Mouse (Mus musculus) brain, embryonic 14.5 days (tissue): Measurements from ENCODE around the gene Cdca7l. TPM values are rescaled to one million over a fixed set of nuclear protein-coding genes. Genes with fewer than 3 reads are reported as not detected.
A peak's percentile ranks its signal among the peaks of the same experiment; 100 is the strongest.

Experiments used
- DNase-seq: peaks from one replicate; pipeline ENCODE4 v3.0.0-alpha.2; 2011; ENCODE audit warnings: low read depth
- CTCF ChIP-seq: fragments of 200-500 bp; IDR thresholded peaks from 2 replicates; pipeline ENCODE4 v1.5.1; 2012; ENCODE audit warnings: inconsistent platforms, mild to moderate bottlenecking, moderate library complexity, borderline replicate concordance; ENCODE audit not compliant: insufficient read depth, insufficient read length; ENCODE audit errors: extremely low read depth
- POLR2A ChIP-seq: fragments of 200-500 bp; IDR thresholded peaks from 2 replicates; pipeline ENCODE4 v1.6.1; 2012; ENCODE audit warnings: mild to moderate bottlenecking, inconsistent platforms, borderline replicate concordance; ENCODE audit not compliant: poor library complexity, insufficient read depth, insufficient read length, severe bottlenecking; ENCODE audit errors: extremely low read depth
- polyA plus RNA-seq: library from polyadenylated mRNA; depleted of rRNA; stranded (reverse); fragments of >200 nt; gene quantifications from 2 replicates; pipeline ENCODE4 v1.2.3, GENCODE M21; 2012

Gene Cdca7l
- polyA plus RNA-seq, 1 experiment, result 5.6 TPM

DNA sequence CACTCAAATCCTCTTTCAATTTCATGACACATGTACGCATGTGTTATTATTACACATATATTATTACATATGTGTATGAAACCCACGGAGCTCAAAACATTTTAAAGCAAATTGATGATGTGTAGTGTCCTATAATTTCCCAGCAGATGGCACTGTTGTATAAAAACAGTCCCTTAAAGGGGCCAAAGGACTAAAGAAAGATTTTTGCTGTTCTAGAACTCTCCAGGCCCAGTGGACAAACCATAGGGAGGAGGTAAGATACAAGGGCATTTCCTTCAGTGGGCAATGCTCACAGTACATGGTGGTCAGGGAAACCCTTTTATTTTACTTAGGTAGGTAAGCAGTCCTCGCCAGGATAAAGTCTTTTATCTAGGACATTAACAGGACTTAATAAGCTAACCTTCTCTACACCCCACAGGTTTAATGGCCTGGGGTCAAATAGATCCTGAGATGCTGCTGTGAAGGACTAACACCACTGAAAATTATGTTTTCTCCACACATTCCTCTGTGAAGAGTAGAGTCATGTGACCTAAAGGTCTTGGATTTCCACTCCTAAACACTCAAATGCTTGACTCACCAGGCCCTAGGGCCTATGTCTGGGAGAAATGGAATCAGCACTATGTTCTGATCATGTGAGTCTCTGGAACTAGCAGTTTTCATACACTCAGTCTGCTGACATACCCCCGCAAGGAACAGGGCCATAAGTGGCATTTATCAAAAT is 16.2 kb downstream of the Cdca7l start:
- TF ChIP-seq CTCF (0 out of 2 replicates have a peak, but pooled peaks have one; percentile 12), POLR2A (no peak)
- DNase-seq, result peak; percentile 77

DNA sequence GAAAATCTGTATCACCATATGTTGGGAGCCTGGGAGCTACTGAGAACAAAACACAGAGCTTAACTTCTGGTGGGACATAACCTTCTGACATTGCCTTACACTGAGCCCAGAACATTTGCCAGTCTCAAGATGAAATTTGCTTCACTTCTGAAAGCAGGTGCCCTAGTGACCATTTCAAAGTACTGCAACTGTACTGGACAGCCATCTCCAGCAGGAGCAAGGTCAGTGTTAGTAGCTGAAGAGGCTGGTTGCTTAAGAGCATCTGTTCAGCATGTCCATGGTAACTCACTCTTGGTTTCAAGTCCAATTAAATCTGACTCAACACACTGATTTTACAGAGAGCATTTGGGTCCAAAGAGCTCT is 16.8 kb downstream of the Cdca7l start:
- peak; percentile 52; the same call in 1 of the 2 replicates for TF ChIP-seq CTCF
- TF ChIP-seq POLR2A, result no peak
- DNase-seq, result no peak

DNA sequence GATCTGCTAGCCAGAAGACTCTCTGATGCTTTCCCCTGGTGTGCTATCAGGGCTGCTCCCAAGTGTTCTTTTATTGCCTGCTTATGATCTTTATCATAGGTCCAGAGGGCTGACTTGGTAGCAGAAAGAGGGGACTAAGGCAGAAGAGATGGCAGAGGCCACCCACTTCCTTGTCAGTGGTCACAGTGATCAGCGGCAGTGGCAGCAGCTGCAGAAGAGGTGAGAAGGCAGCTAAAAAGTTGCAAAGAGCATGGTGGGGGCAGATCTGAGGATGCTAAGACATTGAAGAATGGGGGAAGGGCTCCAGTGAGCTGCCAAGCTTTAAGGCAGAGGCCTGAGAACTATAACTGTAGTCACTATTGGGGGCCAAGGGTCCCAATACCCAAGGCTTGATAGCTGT is 17.3 kb downstream of the Cdca7l start:
- no peak for DNase-seq
- TF ChIP-seq CTCF, result no peak
- no peak for TF ChIP-seq POLR2A

DNA sequence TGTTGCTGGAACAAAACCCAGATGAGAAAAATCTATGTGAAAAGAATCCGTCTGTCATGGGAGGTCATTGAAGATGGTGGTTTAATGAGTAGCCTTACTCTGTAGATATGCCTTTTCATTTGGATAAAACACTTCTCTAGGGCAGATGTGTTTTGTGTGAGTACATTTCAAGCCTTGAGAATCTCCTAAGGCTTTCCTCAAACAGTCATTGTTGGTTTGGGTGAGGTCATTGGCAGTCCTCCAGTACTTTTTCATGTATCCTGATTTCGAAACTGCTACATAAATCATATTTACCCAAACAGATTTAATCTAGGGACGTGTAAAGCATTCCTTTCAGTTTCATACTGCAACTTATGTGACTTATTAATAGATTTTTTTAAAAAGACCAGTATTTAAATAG is 24.3 kb downstream of the Cdca7l start:
- TF ChIP-seq CTCF (no peak), POLR2A (no peak)
- DNase-seq, result no peak

DNA sequence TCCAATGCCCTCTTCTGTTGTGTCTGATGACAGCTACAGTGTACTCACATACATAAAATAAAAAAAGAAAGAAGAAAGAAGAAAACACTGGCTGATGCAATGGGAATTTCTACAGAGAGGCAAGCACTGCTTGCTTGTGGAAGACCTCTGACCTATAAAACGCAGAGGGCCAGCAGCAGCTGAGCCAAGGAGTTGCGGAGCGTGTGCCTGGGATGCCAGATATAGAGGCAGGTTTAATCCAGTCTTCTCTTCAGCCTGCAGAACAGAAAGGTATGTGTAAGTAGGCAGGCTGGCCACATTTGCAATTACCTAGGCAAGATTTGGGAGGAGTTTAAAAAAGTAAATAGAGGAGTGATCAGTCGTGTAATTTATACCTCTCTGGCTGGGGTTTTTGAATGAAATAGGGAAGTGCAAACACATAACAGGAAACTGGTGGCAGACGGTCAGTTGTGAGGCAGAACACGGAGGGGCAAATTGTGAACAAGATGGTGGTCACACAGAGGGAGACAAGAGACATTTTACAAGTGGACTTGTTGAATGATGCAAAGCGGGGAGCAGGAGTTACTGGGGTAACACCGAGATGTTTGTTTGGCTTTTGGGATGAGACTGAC is 27.4 kb downstream of the Cdca7l start:
- DNase-seq, result no peak
- TF ChIP-seq CTCF (no peak), POLR2A (no peak)

DNA sequence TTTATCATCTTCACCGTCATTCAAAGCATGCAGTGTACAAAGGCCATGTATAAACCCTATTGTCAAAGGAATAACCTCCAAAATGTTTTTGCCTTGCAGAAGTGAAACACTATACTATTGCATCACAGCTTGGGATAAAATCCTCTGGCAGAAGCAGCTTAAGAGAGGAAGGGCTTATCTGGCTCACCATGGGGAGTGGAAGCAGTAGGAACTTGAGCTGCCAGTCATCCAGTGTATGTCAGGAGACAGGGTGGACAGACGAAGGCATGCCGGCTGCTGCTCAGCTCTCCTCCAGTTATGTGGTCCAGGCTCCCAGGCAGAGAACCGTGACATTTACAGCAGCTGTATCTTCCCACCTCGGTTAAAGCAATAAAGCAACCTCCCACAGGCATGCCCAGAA is 28.1 kb downstream of the Cdca7l start:
- TF ChIP-seq CTCF (no peak), POLR2A (no peak)
- no peak for DNase-seq

DNA sequence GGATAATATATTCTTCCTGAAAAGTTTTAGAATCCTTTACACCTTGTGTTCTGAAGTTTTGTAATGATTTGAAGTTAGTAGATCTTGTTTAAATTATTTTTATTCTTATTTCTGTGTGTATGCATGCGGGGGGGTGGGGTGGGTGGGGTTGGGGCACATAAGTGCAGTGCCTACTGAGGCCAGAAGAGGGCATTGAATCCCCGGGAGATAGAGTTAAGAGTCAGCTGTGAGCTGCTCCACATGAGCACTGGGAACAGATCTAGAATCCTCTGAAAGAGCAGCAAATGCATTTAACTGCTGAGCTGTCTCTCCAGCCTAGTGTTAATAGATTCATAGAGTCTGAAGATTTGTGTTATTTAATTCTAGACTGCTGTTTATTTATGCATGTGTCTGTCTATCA is 30.6 kb downstream of the Cdca7l start:
- TF ChIP-seq CTCF, result no peak
- TF ChIP-seq POLR2A, result no peak
- DNase-seq, result no peak

DNA sequence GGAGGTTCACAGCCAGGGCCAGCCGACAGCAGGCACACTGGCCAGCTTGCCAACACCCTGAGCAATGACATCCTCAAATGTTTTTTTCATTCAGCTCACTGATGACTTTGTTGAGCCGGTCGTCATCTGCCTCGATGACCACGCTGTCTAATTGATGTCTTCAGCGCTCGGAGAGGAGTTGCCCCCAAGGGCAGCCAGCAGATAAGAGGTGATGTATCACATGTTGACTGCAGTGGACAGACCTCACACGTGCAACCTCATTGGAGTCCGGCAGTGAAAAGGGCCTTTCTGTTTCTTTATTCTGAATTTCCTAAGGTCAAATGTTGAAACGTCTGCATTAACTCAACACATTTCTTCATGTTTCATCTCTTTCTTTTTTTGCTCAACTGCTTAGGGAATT is 31.3 kb downstream of the Cdca7l start:
- no peak for TF ChIP-seq POLR2A
- TF ChIP-seq CTCF, result no peak
- DNase-seq, result no peak

DNA sequence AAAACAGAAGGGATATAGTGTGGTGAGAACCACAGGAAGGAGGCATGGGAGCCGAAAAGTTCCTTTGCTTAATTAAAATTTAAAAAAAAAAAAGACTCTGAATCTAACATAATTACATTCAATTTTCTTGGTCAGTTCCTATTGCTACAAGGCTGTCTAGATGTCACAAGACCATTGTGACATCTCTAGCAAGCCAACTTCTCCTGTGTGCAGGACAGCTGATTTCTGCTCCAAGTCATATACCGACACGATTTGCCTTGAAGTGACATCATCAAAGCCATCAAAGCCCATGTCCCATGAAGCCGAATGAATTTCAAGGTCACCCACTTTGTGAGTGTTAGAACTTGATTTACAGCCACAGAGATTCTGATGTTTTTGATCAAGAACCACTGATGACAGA is 33.3 kb downstream of the Cdca7l start:
- DNase-seq, result no peak
- TF ChIP-seq CTCF (no peak), POLR2A (no peak)

DNA sequence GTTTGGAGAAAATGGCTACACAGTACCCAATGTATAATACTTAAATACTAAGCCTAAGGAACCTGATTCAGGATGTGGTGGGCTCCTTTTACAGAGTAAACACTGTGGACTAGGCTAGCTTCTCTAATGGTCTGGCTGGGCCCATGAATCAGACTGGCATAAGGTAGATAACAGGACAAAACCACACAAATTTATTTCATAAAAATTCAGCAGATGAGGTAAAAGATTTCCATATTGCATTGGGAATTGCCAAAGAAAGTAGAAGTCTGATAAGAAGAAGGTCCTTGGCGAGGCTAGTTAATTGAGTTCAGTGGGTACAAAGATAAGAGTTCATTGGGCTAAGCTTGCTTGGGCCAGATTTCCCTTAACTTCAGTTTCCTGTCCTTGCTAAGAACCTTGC is 36.6 kb downstream of the Cdca7l start:
- no peak for DNase-seq
- no peak for TF ChIP-seq CTCF
- TF ChIP-seq POLR2A, result no peak

DNA sequence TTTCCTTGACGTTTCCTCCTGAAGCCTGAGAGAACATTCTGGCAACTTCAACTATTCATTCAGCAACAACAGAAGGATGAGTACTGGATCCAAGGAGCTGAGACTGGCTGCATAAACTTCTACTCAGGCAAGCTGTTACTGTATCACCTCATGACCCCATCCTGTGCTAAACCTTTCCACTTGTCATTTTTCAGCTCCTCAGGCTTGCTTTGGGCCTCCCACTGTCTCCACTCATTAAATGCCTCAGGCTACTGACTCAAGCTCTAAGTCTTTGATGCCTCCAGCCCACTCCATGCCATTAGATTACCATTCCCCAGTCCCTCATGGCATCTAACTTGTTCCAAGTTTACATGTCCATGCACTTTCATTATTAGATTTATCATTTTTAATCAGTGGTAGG is 38.6 kb downstream of the Cdca7l start:
- DNase-seq, result no peak
- TF ChIP-seq POLR2A, result no peak
- no peak for TF ChIP-seq CTCF
